23 mouse cellular contexts compared by ENCODE assay signal in genomic region chr5:26165791-26166165, GRCm38 (mm10). TPM values are rescaled to one million over a fixed set of nuclear protein-coding genes. Genes with fewer than 3 reads are reported as not detected.
"Had no signal": no experiment of that assay in that cellular context is flagged by ENCODE, and none has a peak within 500 bp of the region (broad histone marks: within the 10 kb centered on the region; RNA-seq: fewer than 3 reads in every experiment).

No protein-coding gene starts in this region.

- H3K4me1 ChIP-seq: limb, embryonic 12.5 days; liver, embryonic 13.5 days; midbrain, embryonic 10.5 days; midbrain, embryonic 15.5 days had no signal

- H3K27ac ChIP-seq: kidney, postnatal 0 days; limb, embryonic 12.5 days; liver, embryonic 13.5 days; midbrain, embryonic 10.5 days; midbrain, embryonic 15.5 days; neural tube, embryonic 13.5 days had no signal

- H3K36me3 ChIP-seq: limb, embryonic 12.5 days; liver, embryonic 13.5 days; midbrain, embryonic 10.5 days; midbrain, embryonic 15.5 days; neural tube, embryonic 13.5 days had no signal

- H3K9me3 ChIP-seq: limb, embryonic 12.5 days; midbrain, embryonic 10.5 days; midbrain, embryonic 15.5 days; neural tube, embryonic 13.5 days had no signal

- ATAC-seq: liver, postnatal 0 days had no signal

- H3K9ac ChIP-seq: limb, embryonic 12.5 days; liver, embryonic 13.5 days; liver, postnatal 0 days; midbrain, embryonic 15.5 days; neural tube, embryonic 13.5 days had no signal

- DNase-seq: kidney, adult 11 months; kidney, adult 9 months; kidney, postnatal 36 days; liver; liver, embryonic 13.5 days; liver, postnatal 0 days; lung, postnatal 36 days; right cerebral cortex, adult 18-20 months; right cerebral cortex, postnatal 25 days; thymus, postnatal 36 days had no signal

- H3K4me3 ChIP-seq: limb, embryonic 12.5 days; liver, embryonic 13.5 days; midbrain, embryonic 10.5 days; midbrain, embryonic 15.5 days; neural tube, embryonic 13.5 days had no signal

- H3K4me2 ChIP-seq: limb, embryonic 12.5 days; liver, embryonic 13.5 days; midbrain, embryonic 15.5 days; neural tube, embryonic 13.5 days had no signal

- H3K27me3 ChIP-seq: limb, embryonic 12.5 days; liver, embryonic 13.5 days; midbrain, embryonic 15.5 days; neural tube, embryonic 13.5 days had no signal

RNA-seq across cellular contexts. Expression of gene Gm10220, which starts 44.6 kb away (rescaled TPM):
- total RNA-seq: layer of hippocampus, adult 18-20 months; layer of hippocampus, postnatal 36 days; left cerebral cortex, adult 8-10 months; left cerebral cortex, postnatal 25 days; megakaryocyte progenitor cell, adult 5-6 weeks had no signal
- polyA plus RNA-seq: kidney, postnatal 0 days; liver, embryonic 13.5 days; liver, postnatal 0 days; lung, embryonic 16.5 days; midbrain, embryonic 10.5 days; small intestine, adult 2 months; thymus, postnatal 0 days had no signal
